Mouse (Mus musculus) liver, embryonic 14.5 days (tissue): ENCODE data around the gene Dhrs9. TPM values are rescaled to one million over a fixed set of nuclear protein-coding genes. Genes with fewer than 3 reads are reported as not detected.

Experiments
- ATAC-seq: fragments of 200-750 bp; cut with Nextera tagmentation; 2 replicates; pipeline ENCODE4 v1.8.0; 2017; ENCODE audit warnings: moderate number of reproducible peaks, mild to moderate bottlenecking, moderate library complexity; ENCODE audit not compliant: insufficient read depth
- DNase-seq, 3 experiments: peaks; one replicate each; pipeline ENCODE4 v3.0.0-alpha.2; 2012 to 2013; ENCODE audit warnings: low read depth in 3 of 3, low spot score in 3 of 3
- H3K27ac ChIP-seq: fragments of 300-500 bp; sonication (generic); 2 replicates; pipeline ENCODE4 v1.5.1; 2014; ENCODE audit warnings: moderate library complexity, mild to moderate bottlenecking, control low read depth, inconsistent platforms
- H3K27me3 ChIP-seq: fragments of 300-500 bp; sonication (generic); 2 replicates; pipeline ENCODE4 v1.6.1; 2014; ENCODE audit warnings: mild to moderate bottlenecking, low read length, moderate library complexity; ENCODE audit not compliant: control insufficient read depth, insufficient read depth
- H3K36me3 ChIP-seq: fragments of 300-500 bp; sonication (generic); replicated peaks from 2 replicates; pipeline ENCODE4 v1.6.1; 2014; ENCODE audit warnings: low read depth; ENCODE audit not compliant: control insufficient read depth, insufficient read depth
- H3K4me1 ChIP-seq, 2 experiments: fragments of 200-500 bp in 1 of 2; fragments of 300-500 bp in 1 of 2; sonication (generic) in 1 of 2; replicated peaks; 2 replicates each; pipeline ENCODE4 v1.6.1; 2012 to 2014; ENCODE audit warnings: antibody characterized with exemption in 1 of 2, inconsistent platforms in 1 of 2, low read length in 1 of 2; ENCODE audit not compliant: control insufficient read depth in 2 of 2, insufficient read depth in 2 of 2
- H3K4me2 ChIP-seq: fragments of 300-500 bp; sonication (generic); 2 replicates; pipeline ENCODE4 v1.6.1; 2014; ENCODE audit warnings: low read depth, mild to moderate bottlenecking, control low read depth, moderate library complexity
- H3K4me3 ChIP-seq, 2 experiments: fragments of 200-500 bp in 1 of 2; fragments of 300-500 bp in 1 of 2; sonication (generic) in 1 of 2; 2 replicates each; pipeline ENCODE4 v1.5.1; 2012 to 2014; ENCODE audit warnings: low read depth in 2 of 2, low read length in 2 of 2, mild to moderate bottlenecking in 2 of 2, control low read depth in 1 of 2, inconsistent platforms in 1 of 2, moderate library complexity in 1 of 2; ENCODE audit not compliant: insufficient read depth in 1 of 2
- H3K9ac ChIP-seq: fragments of 300-500 bp; sonication (generic); replicated peaks from 2 replicates; pipeline ENCODE4 v1.6.1; 2014; ENCODE audit warnings: mild to moderate bottlenecking, control low read depth, moderate library complexity
- H3K9me3 ChIP-seq: fragments of 300-500 bp; sonication (generic); 2 replicates; pipeline ENCODE4 v1.6.1; 2016; ENCODE audit warnings: low read length, mixed read lengths; ENCODE audit not compliant: control insufficient read depth
- CTCF ChIP-seq: IDR thresholded peaks from 2 replicates; pipeline ENCODE4 v1.5.1; 2016; ENCODE audit warnings: antibody characterized with exemption, low read depth, control low read depth
- EP300 ChIP-seq: IDR thresholded peaks from 2 replicates; pipeline ENCODE4 v1.6.1; 2016; ENCODE audit warnings: antibody characterized with exemption, low read depth
- WGBS: fragments of 180-500 bp; shearing (Covaris S2); extraction: QIAGEN DNeasy Blood & Tissue Kit; methylation state at CpG from one replicate; pipeline ENCODE4 v1.1.7; 2014; ENCODE audit not compliant: insufficient replicate concordance; 5-methylcytosine and 5-hydroxymethylcytosine counted together
- polyA plus RNA-seq, 2 experiments: library from polyadenylated mRNA; depleted of rRNA in 1 of 2; stranded (reverse) in 1 of 2; unstranded in 1 of 2; fragments of >200 nt; fragmentation: Nextera tagmentation in 1 of 2; extraction: Ambion mirVana in 1 of 2; gene quantifications; 2 replicates each; pipeline versions ENCODE4 v1.2.1 to v1.2.3; 2012 to 2014

The Dhrs9 gene
- polyA plus RNA-seq, 2 experiments: 0.18 to 0.44 TPM

DNA sequence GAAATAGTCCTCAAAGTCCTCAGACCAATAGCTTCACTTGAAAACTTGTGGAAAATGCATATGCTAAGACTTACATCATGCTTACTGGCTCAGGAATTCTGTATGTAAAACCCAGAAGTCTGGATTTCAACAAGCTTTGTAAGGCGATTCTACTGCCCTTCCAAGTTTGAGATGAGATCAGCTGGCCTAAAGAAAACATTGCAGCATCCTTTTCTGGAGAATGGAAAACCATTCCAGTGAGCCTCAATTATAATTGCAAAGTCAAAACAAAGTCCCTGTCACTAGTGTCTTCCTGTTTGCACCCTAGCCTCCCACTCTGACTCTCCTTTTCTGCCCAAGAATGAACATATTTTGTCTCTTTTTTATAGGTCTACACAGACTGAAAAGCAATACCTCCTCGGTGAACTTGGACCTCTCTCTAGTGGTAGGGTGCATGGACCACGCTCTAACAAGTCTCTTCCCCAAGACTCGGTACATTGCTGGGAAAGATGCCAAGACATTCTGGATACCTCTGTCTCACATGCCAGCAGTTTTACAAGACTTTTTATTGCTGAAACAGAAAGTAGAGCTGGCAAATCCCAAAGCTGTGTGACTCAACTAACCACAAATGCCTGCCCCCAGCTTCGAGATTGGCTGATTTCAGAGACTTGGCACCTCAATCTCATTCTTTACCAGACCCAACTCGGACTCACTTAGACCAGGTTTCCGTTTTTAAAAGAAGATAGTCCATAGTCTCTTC is 20.8 kb downstream of the Dhrs9 start:
- no peak overlapping the region for H3K4me3 ChIP-seq
- no peaks in the 10 kb centered on the region for H3K9me3 ChIP-seq
- DNase-seq (no peak), ATAC-seq (no peak)
- TF ChIP-seq CTCF: no peak
- TF ChIP-seq EP300: no peak
- H3K36me3 ChIP-seq: no peaks in the 10 kb centered on the region
- no peak overlapping the region for H3K4me2 ChIP-seq
- no peaks in the 10 kb centered on the region for H3K27me3 ChIP-seq
- WGBS: 55% methylated on average over 7 of the region's 7 CpGs
- H3K4me1 ChIP-seq: peaks cover 0 to 7% of the 10 kb centered on the region in 2 experiments; a peak in 2 of 4 replicates
- no peak overlapping the region for H3K27ac ChIP-seq
- H3K9ac ChIP-seq: no peak overlapping the region

DNA sequence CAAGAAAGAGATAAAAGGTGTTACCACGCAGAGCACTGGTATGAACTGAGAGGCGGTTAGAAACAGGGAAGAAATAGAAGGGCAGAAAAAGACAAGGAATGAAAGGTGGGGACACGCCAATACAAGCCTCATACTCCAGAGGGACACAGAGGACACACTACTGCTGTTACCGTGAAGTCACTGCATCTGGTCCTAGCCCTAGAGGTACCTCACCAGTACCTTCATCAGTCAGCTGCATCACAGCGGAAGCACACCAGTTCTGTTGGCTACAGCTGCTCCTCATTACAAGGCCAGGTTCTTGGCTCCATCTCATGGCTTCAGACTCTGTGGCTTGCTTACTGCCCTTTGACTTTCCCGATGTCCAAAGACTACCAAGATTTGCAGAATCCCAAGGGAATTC is 21.6 kb downstream of the Dhrs9 start:
- Histone ChIP-seq H3K4me3 (no peak overlapping the region), H3K4me1 (peaks cover 0 to 7% of the 10 kb centered on the region in 2 experiments; a peak in 2 of 4 replicates), H3K9me3 (no peaks in the 10 kb centered on the region), H3K36me3 (no peaks in the 10 kb centered on the region), H3K27ac (no peak overlapping the region), H3K27me3 (no peaks in the 10 kb centered on the region), H3K9ac (no peak overlapping the region), H3K4me2 (no peak overlapping the region)
- WGBS: 63% methylated on average over 6 of the region's 6 CpGs
- TF ChIP-seq CTCF: no peak
- TF ChIP-seq EP300: no peak
- ATAC-seq (no peak), DNase-seq (no peak)

DNA sequence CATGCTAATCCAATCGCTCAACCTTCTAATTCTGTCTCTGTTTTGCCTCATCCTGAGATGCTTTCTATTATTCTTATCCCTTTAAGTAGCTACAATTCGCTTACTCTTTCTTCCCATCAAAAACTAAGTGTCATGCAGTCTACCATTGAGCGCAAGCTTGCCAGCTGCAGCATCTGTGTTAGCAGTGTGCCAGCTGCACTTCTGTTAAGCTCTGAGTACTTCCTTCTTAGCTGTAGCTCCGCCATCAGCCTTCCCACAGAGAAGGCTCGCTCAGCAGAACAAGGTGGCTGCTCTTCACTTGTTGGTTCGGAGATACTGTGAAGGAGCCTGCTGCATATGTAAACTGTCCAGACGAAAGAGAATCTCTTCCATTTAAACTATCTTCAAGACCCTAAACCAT is 22.1 kb downstream of the Dhrs9 start:
- no peak for ATAC-seq
- H3K4me2 ChIP-seq: no peak overlapping the region
- no peak overlapping the region for H3K27ac ChIP-seq
- peaks cover 0 to 7% of the 10 kb centered on the region in 2 experiments; a peak in 2 of 4 replicates for H3K4me1 ChIP-seq
- DNase-seq: no peak
- no peaks in the 10 kb centered on the region for H3K9me3 ChIP-seq
- no peaks in the 10 kb centered on the region for H3K27me3 ChIP-seq
- WGBS: 61% methylated on average over 7 of the region's 7 CpGs
- no peak for TF ChIP-seq EP300
- no peak for TF ChIP-seq CTCF
- H3K4me3 ChIP-seq: no peak overlapping the region
- H3K9ac ChIP-seq: no peak overlapping the region
- H3K36me3 ChIP-seq: no peaks in the 10 kb centered on the region

DNA sequence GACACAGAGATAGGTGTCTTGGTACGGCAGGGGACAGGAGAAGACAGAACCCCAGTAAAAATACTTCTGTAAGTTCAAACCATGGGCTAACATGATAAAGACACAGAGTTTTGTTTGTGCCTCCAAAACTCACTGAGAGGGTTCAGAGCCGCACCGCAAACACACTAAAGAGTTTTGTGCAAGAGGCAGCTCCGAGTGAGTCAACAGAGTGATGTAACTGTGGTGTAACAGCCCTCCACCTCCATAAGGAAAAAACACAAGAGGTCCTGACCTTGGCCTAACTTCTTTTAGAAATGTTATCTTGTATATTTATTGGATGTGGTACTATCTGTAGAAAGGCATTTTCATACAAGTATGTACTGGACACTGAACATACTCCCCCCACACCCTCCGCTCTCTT is 25.4 kb downstream of the Dhrs9 start:
- Histone ChIP-seq H3K9ac (no peak overlapping the region), H3K36me3 (no peaks in the 10 kb centered on the region), H3K4me2 (peak overlapping the region; percentile 24; the same call in 1 of the 2 replicates), H3K27ac (0 out of 2 replicates have a peak overlapping the region, but pooled peaks have one; percentile 25), H3K27me3 (no peaks in the 10 kb centered on the region), H3K4me1 (peaks cover 0 to 3% of the 10 kb centered on the region in 2 experiments; a peak in 2 of 4 replicates), H3K4me3 (no peak overlapping the region; a peak in 1 of 4 replicates), H3K9me3 (no peaks in the 10 kb centered on the region)
- 77% methylated on average over 5 of the region's 5 CpGs for WGBS
- peak in 1 of 3 experiments; percentile 30 for DNase-seq
- TF ChIP-seq EP300 (no peak), CTCF (no peak)
- peak; percentile 48; the same call in 1 of the 2 replicates for ATAC-seq

DNA sequence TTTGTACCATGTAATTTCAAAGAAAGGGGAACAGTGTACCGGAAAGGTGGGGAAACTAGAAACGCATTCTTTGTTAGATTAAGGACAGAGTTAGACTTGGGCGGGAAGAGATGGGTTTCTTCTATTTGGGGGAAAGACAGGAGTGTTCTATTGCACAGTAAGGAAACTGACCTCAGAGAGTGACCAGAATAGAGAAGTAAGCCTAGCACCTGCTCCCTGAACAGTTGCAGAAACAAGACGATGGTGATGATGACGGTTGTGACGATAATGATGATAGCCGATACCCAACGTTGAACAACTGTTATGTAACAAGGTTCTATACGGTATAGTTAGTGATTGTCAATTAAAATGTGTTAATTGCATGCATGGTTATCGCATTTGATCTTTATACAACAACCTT is 34.3 kb downstream of the Dhrs9 start:
- no peak overlapping the region for H3K4me3 ChIP-seq
- H3K27me3 ChIP-seq: no peaks in the 10 kb centered on the region
- ATAC-seq (no peak), DNase-seq (no peak)
- H3K27ac ChIP-seq: no peak overlapping the region
- H3K9me3 ChIP-seq: no peaks in the 10 kb centered on the region
- no peak overlapping the region for H3K4me2 ChIP-seq
- H3K4me1 ChIP-seq: peaks cover 0 to 4% of the 10 kb centered on the region in 2 experiments; a peak in 1 of 4 replicates
- no peak overlapping the region for H3K9ac ChIP-seq
- TF ChIP-seq CTCF (no peak), EP300 (no peak)
- H3K36me3 ChIP-seq: no peaks in the 10 kb centered on the region
- 66% methylated on average over 10 of the region's 10 CpGs for WGBS
